Mouse (Mus musculus): ENCODE data around the gene 7420426K07Rik. TPM values are rescaled to one million over a fixed set of nuclear protein-coding genes. Genes with fewer than 3 reads are reported as not detected.

Gene 7420426K07Rik
- not detected for polyA plus RNA-seq (2014; fragmentation: Illumina TruSeq; extraction: RNeasy Lipid Tissue Mini Kit (QIAGEN cat#74804); ENCODE audit: insufficient read depth, low read depth, low replicate concordance)

GRCm38 (mm10) chr9:98902819-98903218 lies at the start of gene 7420426K07Rik:
Gene 7420426K07Rik (plus strand): TSS chr9:98903119.

GRCm38 (mm10) chr9:98856210-98856609 lies 46.7 kb upstream of the 7420426K07Rik start, which contains the start of gene Prr23a2:
Gene Prr23a2 (plus strand): TSS chr9:98856494.

GRCm38 (mm10) chr9:98864571-98864970 lies 38.3 kb upstream of the 7420426K07Rik start, which contains the start of gene Prr23a3:
Gene Prr23a3 (plus strand): TSS chr9:98864767.

Other genes starting within 250 kb of the 7420426K07Rik start
- not detected for gene Prr23a1, start 60.6 kb upstream of the 7420426K07Rik start, polyA plus RNA-seq (2014; fragmentation: Illumina TruSeq; extraction: RNeasy Lipid Tissue Mini Kit (QIAGEN cat#74804); ENCODE audit: insufficient read depth, low read depth, low replicate concordance)
- not detected for gene Prr23a2, start 46.6 kb upstream of the 7420426K07Rik start, polyA plus RNA-seq (2014; fragmentation: Illumina TruSeq; extraction: RNeasy Lipid Tissue Mini Kit (QIAGEN cat#74804); ENCODE audit: insufficient read depth, low read depth, low replicate concordance)
- gene Prr23a3, start 38.4 kb upstream of the 7420426K07Rik start, polyA plus RNA-seq (2014; fragmentation: Illumina TruSeq; extraction: RNeasy Lipid Tissue Mini Kit (QIAGEN cat#74804); ENCODE audit: insufficient read depth, low read depth, low replicate concordance) = not detected
- gene Foxl2, start 52.2 kb downstream of the 7420426K07Rik start, polyA plus RNA-seq (2014; fragmentation: Illumina TruSeq; extraction: RNeasy Lipid Tissue Mini Kit (QIAGEN cat#74804); ENCODE audit: insufficient read depth, low read depth, low replicate concordance) = not detected
- 21.7 TPM for gene Faim, start 83.3 kb downstream of the 7420426K07Rik start, polyA plus RNA-seq (2014; fragmentation: Illumina TruSeq; extraction: RNeasy Lipid Tissue Mini Kit (QIAGEN cat#74804); ENCODE audit: insufficient read depth, low read depth, low replicate concordance)
- gene Gm1123, start 132.6 kb downstream of the 7420426K07Rik start, polyA plus RNA-seq (2014; fragmentation: Illumina TruSeq; extraction: RNeasy Lipid Tissue Mini Kit (QIAGEN cat#74804); ENCODE audit: insufficient read depth, low read depth, low replicate concordance) = not detected
- gene Pik3cb, start 237.5 kb downstream of the 7420426K07Rik start, polyA plus RNA-seq (2014; fragmentation: Illumina TruSeq; extraction: RNeasy Lipid Tissue Mini Kit (QIAGEN cat#74804); ENCODE audit: insufficient read depth, low read depth, low replicate concordance) = 6.8 TPM